ENCODE assay signal across 36 mouse cellular contexts in genomic region chr2:180928723-180929122, GRCm38 (mm10). TPM values are rescaled to one million over a fixed set of nuclear protein-coding genes. Genes with fewer than 3 reads are reported as not detected.
DNase-seq lines count a peak whose midpoint lies in the region; ATAC-seq lines count a peak whose summit lies in the region.
"Had no signal": no experiment of that assay in that cellular context is flagged by ENCODE, and none has a peak within 500 bp of the region (broad histone marks: within the 10 kb centered on the region; RNA-seq: fewer than 3 reads in every experiment).

Gene Birc7 (plus strand): TSS chr2:180929023.

- H3K4me3 ChIP-seq in heart, embryonic 13.5 days = no peak within 1 kb of the TSS
- H3K4me3 ChIP-seq in midbrain, embryonic 13.5 days (replicated peaks) = no peak within 1 kb of the TSS
- no peak within 1 kb of the TSS for H3K4me3 ChIP-seq in midbrain, embryonic 11.5 days (ENCODE audit: low read depth, low read length)
- no peak within 1 kb of the TSS for H3K4me3 ChIP-seq in hindbrain, embryonic 13.5 days
- H3K4me3 ChIP-seq: embryonic facial prominence, embryonic 10.5 days; embryonic facial prominence, embryonic 15.5 days; gastrocnemius, adult 2 months; heart, adult 2 months; heart, embryonic 12.5 days; layer of hippocampus, adult 2 months; left cerebral cortex, adult 2 months; limb, embryonic 12.5 days; liver, embryonic 15.5 days had no signal

- no peaks in the 10 kb centered on the region for H3K27me3 ChIP-seq in heart, embryonic 13.5 days (replicated peaks)
- H3K27me3 ChIP-seq in midbrain, embryonic 13.5 days = no peaks in the 10 kb centered on the region
- H3K27me3 ChIP-seq in midbrain, embryonic 11.5 days (ENCODE audit: control insufficient read depth, insufficient read depth, low read length) = no peaks in the 10 kb centered on the region
- no peaks in the 10 kb centered on the region for H3K27me3 ChIP-seq in hindbrain, embryonic 13.5 days
- H3K27me3 ChIP-seq: embryonic facial prominence, embryonic 15.5 days had no signal

- H3K9ac ChIP-seq in heart, embryonic 13.5 days = 0 out of 2 replicates have a peak within 1 kb of the TSS, but pooled peaks have one; percentile 24
- peak within 1 kb of the TSS; percentile 24; the same call in 1 of the 2 replicates for H3K9ac ChIP-seq in midbrain, embryonic 13.5 days (replicated peaks)
- H3K9ac ChIP-seq in midbrain, embryonic 11.5 days (ENCODE audit: low read length) = no peak within 1 kb of the TSS; the same call in 1 of the 2 replicates
- peak within 1 kb of the TSS; percentile 43 for H3K9ac ChIP-seq in hindbrain, embryonic 13.5 days
- H3K9ac ChIP-seq: embryonic facial prominence, embryonic 15.5 days; heart, embryonic 12.5 days; limb, embryonic 12.5 days; liver, embryonic 15.5 days; lung, embryonic 14.5 days had no signal

- no peaks in the 10 kb centered on the region for H3K9me3 ChIP-seq in heart, embryonic 13.5 days
- no peaks in the 10 kb centered on the region for H3K9me3 ChIP-seq in midbrain, embryonic 13.5 days
- no peaks in the 10 kb centered on the region for H3K9me3 ChIP-seq in midbrain, embryonic 11.5 days (ENCODE audit: control insufficient read depth, low read length)
- no peaks in the 10 kb centered on the region for H3K9me3 ChIP-seq in hindbrain, embryonic 13.5 days
- H3K9me3 ChIP-seq: embryonic facial prominence, embryonic 10.5 days; embryonic facial prominence, embryonic 15.5 days; heart, embryonic 12.5 days; limb, embryonic 12.5 days; liver, embryonic 15.5 days had no signal

- WGBS in heart, embryonic 13.5 days = 51% methylated on average over 4 of the region's 4 CpGs
- 37% methylated on average over 4 of the region's 4 CpGs for WGBS in midbrain, embryonic 13.5 days
- 48% methylated on average over 4 of the region's 4 CpGs for WGBS in midbrain, embryonic 11.5 days
- WGBS in hindbrain, embryonic 13.5 days = 42% methylated on average over 4 of the region's 4 CpGs

- ATAC-seq in heart, embryonic 13.5 days (ENCODE audit: extremely low read depth, insufficient number of reproducible peaks, low FRiP score, low TSS enrichment) = no peak
- no peak for ATAC-seq in midbrain, embryonic 13.5 days
- no peak for ATAC-seq in midbrain, embryonic 11.5 days (ENCODE audit: low FRiP score)
- no peak for ATAC-seq in hindbrain, embryonic 13.5 days (ENCODE audit: low FRiP score)
- ATAC-seq: activated CD4-positive, CD25-positive, alpha-beta regulatory T cell, adult 4 months; forebrain, embryonic 16.5 days had no signal

- 0 out of 2 replicates have a peak, but pooled peaks cover 2% of the 10 kb centered on the region for H3K36me3 ChIP-seq in heart, embryonic 13.5 days
- peaks cover 11% of the 10 kb centered on the region; the same call in 1 of the 2 replicates for H3K36me3 ChIP-seq in midbrain, embryonic 13.5 days
- H3K36me3 ChIP-seq in midbrain, embryonic 11.5 days (ENCODE audit: control insufficient read depth, insufficient read depth, low read length) = no peaks in the 10 kb centered on the region
- H3K36me3 ChIP-seq in hindbrain, embryonic 13.5 days = peaks cover 9% of the 10 kb centered on the region
- H3K36me3 ChIP-seq: embryonic facial prominence, embryonic 10.5 days; embryonic facial prominence, embryonic 15.5 days; heart, embryonic 12.5 days; limb, embryonic 12.5 days; liver, embryonic 15.5 days had no signal

- no peak within 1 kb of the TSS for H3K4me2 ChIP-seq in heart, embryonic 13.5 days
- no peak within 1 kb of the TSS for H3K4me2 ChIP-seq in midbrain, embryonic 13.5 days (replicated peaks)
- no peak within 1 kb of the TSS for H3K4me2 ChIP-seq in midbrain, embryonic 11.5 days
- no peak within 1 kb of the TSS for H3K4me2 ChIP-seq in hindbrain, embryonic 13.5 days
- H3K4me2 ChIP-seq: embryonic facial prominence, embryonic 15.5 days; heart, embryonic 12.5 days; limb, embryonic 12.5 days; liver, embryonic 15.5 days; lung, embryonic 14.5 days had no signal

- H3K27ac ChIP-seq in heart, embryonic 13.5 days (replicated peaks) = no peak within 1 kb of the TSS
- H3K27ac ChIP-seq in midbrain, embryonic 13.5 days = 0 out of 2 replicates have a peak within 1 kb of the TSS, but pooled peaks have one; percentile 12
- H3K27ac ChIP-seq in midbrain, embryonic 11.5 days (ENCODE audit: low read depth, low read length) = no peak within 1 kb of the TSS
- H3K27ac ChIP-seq in hindbrain, embryonic 13.5 days = peak within 1 kb of the TSS; percentile 35; the same call in 1 of the 2 replicates
- H3K27ac ChIP-seq: embryonic facial prominence, embryonic 10.5 days; embryonic facial prominence, embryonic 15.5 days; gastrocnemius, adult 2 months; heart, adult 2 months; layer of hippocampus, adult 2 months; left cerebral cortex, adult 2 months; limb, embryonic 12.5 days; liver, embryonic 15.5 days had no signal

- DNase-seq in heart, adult 18-20 months = no peak
- DNase-seq in midbrain, embryonic 11.5 days (ENCODE audit: low spot score, missing footprints) = no peak
- no peak for DNase-seq in kidney, adult 9 months
- DNase-seq in cerebellum, postnatal 4 days (ENCODE audit: low spot score in 2 of 2) = no peak
- DNase-seq: adrenal gland, adult 2 months; adrenal gland, postnatal 36 days; cerebellum, adult 2 months; cerebellum, postnatal 14 days; gastrocnemius, adult 2 months; gastrocnemius, postnatal 36 days; heart, adult 2 months; heart, postnatal 10 days; kidney, adult 18-20 months; kidney, postnatal 36 days; lung, embryonic 14.5 days; lung, postnatal 14 days; right cerebral cortex, postnatal 25 days; thymus, postnatal 14 days had no signal

- H3K4me1 ChIP-seq in heart, embryonic 13.5 days = no peaks in the 10 kb centered on the region; the same call in 1 of the 2 replicates
- peaks cover 8% of the 10 kb centered on the region; the same call in 1 of the 2 replicates for H3K4me1 ChIP-seq in midbrain, embryonic 13.5 days (replicated peaks)
- no peaks in the 10 kb centered on the region for H3K4me1 ChIP-seq in midbrain, embryonic 11.5 days (ENCODE audit: control insufficient read depth, insufficient read depth, low read length)
- H3K4me1 ChIP-seq in hindbrain, embryonic 13.5 days (replicated peaks) = peaks cover 16% of the 10 kb centered on the region; the same call in 1 of the 2 replicates
- H3K4me1 ChIP-seq: embryonic facial prominence, embryonic 15.5 days; limb, embryonic 12.5 days; liver, embryonic 15.5 days had no signal

RNA-seq across cellular contexts. Expression of gene Birc7, which starts in this region (rescaled TPM):
- polyA plus RNA-seq in heart, embryonic 13.5 days (2015; fragmentation: Nextera tagmentation; extraction: Ambion mirVana) = 0.44 and 0.47 TPM in 2 replicates
- not detected for total RNA-seq in heart, adult 18-20 months (2021)
- 0.27 and 0.55 TPM in 2 replicates for polyA plus RNA-seq in midbrain, embryonic 13.5 days (2015; fragmentation: Nextera tagmentation; extraction: Ambion mirVana)
- 0.14 and 0.45 TPM in 2 replicates for polyA plus RNA-seq in midbrain, embryonic 11.5 days (2014; fragmentation: Nextera tagmentation; extraction: Ambion mirVana)
- 0.17 and 0.35 TPM in 2 replicates for polyA plus RNA-seq in hindbrain, embryonic 13.5 days (2015; fragmentation: Nextera tagmentation; extraction: Ambion mirVana)
- total RNA-seq: adrenal gland, adult 2 months; adrenal gland, postnatal 36 days; gastrocnemius, adult 2 months; gastrocnemius, postnatal 36 days; heart, adult 2 months; heart, postnatal 10 days; hematopoietic stem cell, adult 5-6 weeks; layer of hippocampus, adult 2 months; layer of hippocampus, postnatal 14 days; left cerebral cortex, postnatal 25 days; liver, adult 2 months had no signal
- polyA plus RNA-seq: activated CD4-positive, CD25-positive, alpha-beta regulatory T cell, adult 4 months; adrenal gland, adult 2 months; embryonic facial prominence, embryonic 15.5 days; forebrain, embryonic 16.5 days; heart, adult 2 months; kidney, embryonic 16.5 days; limb, embryonic 12.5 days; liver, adult 2 months; liver, embryonic 15.5 days; stomach, embryonic 16.5 days had no signal

Comparison
In these comparisons a context has a peak if more than half of its experiments do, and no peak if none do; other contexts are left out.
1. H3K27ac ChIP-seq: peak in midbrain, embryonic 13.5 days (single experiment) and hindbrain, embryonic 13.5 days (single experiment); none in heart, embryonic 13.5 days (single experiment) and midbrain, embryonic 11.5 days (single experiment).